Mouse (Mus musculus): ENCODE measurements around the gene Csn1s1. TPM values are rescaled to one million over a fixed set of nuclear protein-coding genes. Genes with fewer than 3 reads are reported as not detected.

Csn1s1 gene
- polyA plus RNA-seq (2015; fragmentation: Nextera tagmentation; extraction: Ambion mirVana): 0.15 TPM in 1 of 2 replicates, not detected in the other

GRCm38 (mm10) chr5:87665908-87666307 lies at the start of gene Csn1s1:
Gene Csn1s1 (plus strand): TSS chr5:87666208.
- H3K4me1 ChIP-seq (ENCODE audit: control insufficient read depth, insufficient read depth, low read length): no peaks in the 10 kb centered on the region
- H3K9me3 ChIP-seq (replicated peaks; ENCODE audit: control insufficient read depth, low read length, poor library complexity, severe bottlenecking): no peaks in the 10 kb centered on the region
- ATAC-seq: no peak
- H3K27ac ChIP-seq (ENCODE audit: low read length): no peak within 1 kb of the TSS
- H3K4me3 ChIP-seq (ENCODE audit: low read depth, low read length): no peak within 1 kb of the TSS
- H3K4me2 ChIP-seq (ENCODE audit: low read length): no peak within 1 kb of the TSS
- H3K27me3 ChIP-seq (ENCODE audit: control insufficient read depth, insufficient read depth, low read depth, low read length): no peaks in the 10 kb centered on the region
- H3K36me3 ChIP-seq (ENCODE audit: control insufficient read depth, insufficient read depth, low read length): no peaks in the 10 kb centered on the region
- H3K9ac ChIP-seq (ENCODE audit: low read depth, low read length): no peak within 1 kb of the TSS

- no peaks in the 10 kb centered on the region for H3K36me3 ChIP-seq (ENCODE audit: control insufficient read depth, insufficient read depth, low read length)
- no peaks in the 10 kb centered on the region for H3K27me3 ChIP-seq (ENCODE audit: control insufficient read depth, insufficient read depth, low read depth, low read length)
- no peaks in the 10 kb centered on the region for H3K9me3 ChIP-seq (replicated peaks; ENCODE audit: control insufficient read depth, low read length, poor library complexity, severe bottlenecking)
- H3K4me3 ChIP-seq (ENCODE audit: low read depth, low read length): no peak overlapping the region
- H3K4me1 ChIP-seq (ENCODE audit: control insufficient read depth, insufficient read depth, low read length): no peaks in the 10 kb centered on the region
- H3K9ac ChIP-seq (ENCODE audit: low read depth, low read length): no peak overlapping the region
- H3K27ac ChIP-seq (ENCODE audit: low read length): no peak overlapping the region
- ATAC-seq: no peak
- no peak overlapping the region for H3K4me2 ChIP-seq (ENCODE audit: low read length)
Observed at GRCm38 (mm10) chr5:87622681-87623080, 43.3 kb upstream of the Csn1s1 start.

- Histone ChIP-seq H3K27ac (ENCODE audit: low read length) (no peak overlapping the region), H3K9me3 (replicated peaks; ENCODE audit: control insufficient read depth, low read length, poor library complexity, severe bottlenecking) (no peaks in the 10 kb centered on the region), H3K27me3 (ENCODE audit: control insufficient read depth, insufficient read depth, low read depth, low read length) (no peaks in the 10 kb centered on the region), H3K4me3 (ENCODE audit: low read depth, low read length) (no peak overlapping the region), H3K4me2 (ENCODE audit: low read length) (no peak overlapping the region), H3K4me1 (ENCODE audit: control insufficient read depth, insufficient read depth, low read length) (no peaks in the 10 kb centered on the region), H3K36me3 (ENCODE audit: control insufficient read depth, insufficient read depth, low read length) (no peaks in the 10 kb centered on the region), H3K9ac (ENCODE audit: low read depth, low read length) (no peak overlapping the region)
- ATAC-seq: no peak
Observed at GRCm38 (mm10) chr5:87642787-87643186, 23.2 kb upstream of the Csn1s1 start.

GRCm38 (mm10) chr5:87699530-87699929 lies 33.5 kb downstream of the Csn1s1 start, which contains the start of gene Csn2:
Gene Csn2 (minus strand): TSS chr5:87699630.
- ATAC-seq: no peak
- WGBS: 75% methylated on average over 3 of the region's 3 CpGs
- Histone ChIP-seq H3K27me3 (ENCODE audit: control insufficient read depth, insufficient read depth, low read depth, low read length) (no peaks in the 10 kb centered on the region), H3K4me1 (ENCODE audit: control insufficient read depth, insufficient read depth, low read length) (no peaks in the 10 kb centered on the region), H3K4me3 (ENCODE audit: low read depth, low read length) (no peak within 1 kb of the TSS), H3K9ac (ENCODE audit: low read depth, low read length) (no peak within 1 kb of the TSS), H3K4me2 (ENCODE audit: low read length) (no peak within 1 kb of the TSS), H3K36me3 (ENCODE audit: control insufficient read depth, insufficient read depth, low read length) (no peaks in the 10 kb centered on the region), H3K9me3 (replicated peaks; ENCODE audit: control insufficient read depth, low read length, poor library complexity, severe bottlenecking) (no peaks in the 10 kb centered on the region), H3K27ac (ENCODE audit: low read length) (no peak within 1 kb of the TSS)

- Histone ChIP-seq H3K4me2 (ENCODE audit: low read length) (no peak overlapping the region), H3K9me3 (replicated peaks; ENCODE audit: control insufficient read depth, low read length, poor library complexity, severe bottlenecking) (no peaks in the 10 kb centered on the region), H3K27ac (ENCODE audit: low read length) (no peak overlapping the region), H3K36me3 (ENCODE audit: control insufficient read depth, insufficient read depth, low read length) (no peaks in the 10 kb centered on the region), H3K27me3 (ENCODE audit: control insufficient read depth, insufficient read depth, low read depth, low read length) (no peaks in the 10 kb centered on the region), H3K4me3 (ENCODE audit: low read depth, low read length) (no peak overlapping the region), H3K9ac (ENCODE audit: low read depth, low read length) (no peak overlapping the region), H3K4me1 (ENCODE audit: control insufficient read depth, insufficient read depth, low read length) (no peaks in the 10 kb centered on the region)
- no peak for ATAC-seq
- 67% methylated on average over 1 of the region's 1 CpGs for WGBS
Observed at GRCm38 (mm10) chr5:87705891-87706290, 39.9 kb downstream of the Csn1s1 start.

Other genes with a start within 250 kb of the Csn1s1 start
- not detected in 2 replicates for gene Ugt2b38, start 242.0 kb upstream of the Csn1s1 start, polyA plus RNA-seq (2015; fragmentation: Nextera tagmentation; extraction: Ambion mirVana)
- gene Ugt2a2, start 183.9 kb upstream of the Csn1s1 start, polyA plus RNA-seq (2015; fragmentation: Nextera tagmentation; extraction: Ambion mirVana): not detected in 2 replicates
- not detected in 2 replicates for gene Gm43638, start 179.4 kb upstream of the Csn1s1 start, polyA plus RNA-seq (2015; fragmentation: Nextera tagmentation; extraction: Ambion mirVana)
- gene Ugt2a1, start 175.3 kb upstream of the Csn1s1 start, polyA plus RNA-seq (2015; fragmentation: Nextera tagmentation; extraction: Ambion mirVana): not detected in 2 replicates
- gene Sult1b1, start 128.0 kb upstream of the Csn1s1 start, polyA plus RNA-seq (2015; fragmentation: Nextera tagmentation; extraction: Ambion mirVana): not detected in 2 replicates
- not detected in 2 replicates for gene Sult1d1, start 97.2 kb upstream of the Csn1s1 start, polyA plus RNA-seq (2015; fragmentation: Nextera tagmentation; extraction: Ambion mirVana)
- not detected in 2 replicates for gene Sult1e1, start 74.6 kb upstream of the Csn1s1 start, polyA plus RNA-seq (2015; fragmentation: Nextera tagmentation; extraction: Ambion mirVana)
- gene Csn2, start 33.4 kb downstream of the Csn1s1 start, polyA plus RNA-seq (2015; fragmentation: Nextera tagmentation; extraction: Ambion mirVana): not detected in 2 replicates
- gene Csn1s2a, start 108.4 kb downstream of the Csn1s1 start, polyA plus RNA-seq (2015; fragmentation: Nextera tagmentation; extraction: Ambion mirVana): not detected in 2 replicates
- gene Csn1s2b, start 141.9 kb downstream of the Csn1s1 start, polyA plus RNA-seq (2015; fragmentation: Nextera tagmentation; extraction: Ambion mirVana): not detected in 2 replicates
- gene Prr27, start 159.5 kb downstream of the Csn1s1 start, polyA plus RNA-seq (2015; fragmentation: Nextera tagmentation; extraction: Ambion mirVana): not detected in 2 replicates
- gene Odam, start 218.8 kb downstream of the Csn1s1 start, polyA plus RNA-seq (2015; fragmentation: Nextera tagmentation; extraction: Ambion mirVana): not detected in 2 replicates

Data from midbrain, embryonic 16.5 days (tissue).